Mouse (Mus musculus): Measurements from ENCODE around the gene Gm7792. TPM values are rescaled to one million over a fixed set of nuclear protein-coding genes. Genes with fewer than 3 reads are reported as not detected.
"Not testable (repeated sequence)": the region's sequence is repeated elsewhere in the genome, so short reads cannot be mapped to it uniquely, and the experiment has no call there.

The Gm7792 gene
- not detected in 2 replicates for polyA plus RNA-seq (2015; fragmentation: Nextera tagmentation; extraction: Ambion mirVana)

DNA sequence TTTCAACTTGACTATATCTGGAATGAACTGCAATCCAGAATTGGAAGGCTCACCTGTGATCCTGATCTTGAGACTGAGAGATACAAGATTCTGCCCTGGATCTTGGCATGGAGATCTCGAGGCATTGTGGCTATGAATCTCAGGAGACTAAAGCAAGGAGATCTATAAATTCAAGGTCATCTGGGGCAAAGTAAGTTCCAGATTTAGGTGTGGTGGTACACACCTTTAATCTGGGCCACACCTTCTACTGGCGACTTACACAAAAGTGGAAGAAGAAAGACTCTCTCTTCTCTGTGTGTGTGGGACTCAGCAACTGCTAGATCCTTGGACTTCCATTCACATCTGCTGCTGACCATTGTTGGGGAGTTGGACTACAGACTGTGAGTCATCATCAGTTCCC is at the start of gene Gm7792:
Gene Gm7792 (plus strand): TSS at position 301 of the 400 bp plus-strand sequence.
- H3K4me3 ChIP-seq; H3K9me3 ChIP-seq (replicated peaks); H3K36me3 ChIP-seq; H3K27ac ChIP-seq; H3K9ac ChIP-seq; ATAC-seq (replicated peaks; ENCODE audit: insufficient number of reproducible peaks, insufficient read depth, low FRiP score, low read depth); H3K27me3 ChIP-seq; H3K4me2 ChIP-seq; H3K4me1 ChIP-seq (replicated peaks): not testable (repeated sequence)
- WGBS = 69% methylated on average over 1 of the region's 2 CpGs

Other genes with a start within 250 kb of the Gm7792 start
- not detected in 2 replicates for gene C87414, start 172.2 kb upstream of the Gm7792 start, polyA plus RNA-seq (2015; fragmentation: Nextera tagmentation; extraction: Ambion mirVana)
- not detected in 2 replicates for gene Gm16429, start 85.3 kb downstream of the Gm7792 start, polyA plus RNA-seq (2015; fragmentation: Nextera tagmentation; extraction: Ambion mirVana)
- not detected in 2 replicates for gene BC061212, start 226.8 kb downstream of the Gm7792 start, polyA plus RNA-seq (2015; fragmentation: Nextera tagmentation; extraction: Ambion mirVana)
- not detected in 2 replicates for gene Gm6351, start 232.6 kb downstream of the Gm7792 start, polyA plus RNA-seq (2015; fragmentation: Nextera tagmentation; extraction: Ambion mirVana)

Measured in heart, embryonic 15.5 days (tissue).